Mouse (Mus musculus) kidney, embryonic 16.5 days (tissue): ENCODE results near the gene Cyp3a41a. TPM values are rescaled to one million over a fixed set of nuclear protein-coding genes. Genes with fewer than 3 reads are reported as not detected.
"Not testable (repeated sequence)": the region's sequence is repeated elsewhere in the genome, so short reads cannot be mapped to it uniquely, and the experiment has no call there.

Experiments used
- ATAC-seq: fragments of 200-750 bp; cut with Nextera tagmentation; 2 replicates; pipeline ENCODE4 v1.8.0; 2017; ENCODE audit warnings: moderate TSS enrichment; ENCODE audit not compliant: low FRiP score, low TSS enrichment
- H3K27ac ChIP-seq: fragments of 300-500 bp; sonication (generic); 2 replicates; pipeline ENCODE4 v1.5.1; 2014; ENCODE audit warnings: low read length
- H3K27me3 ChIP-seq: fragments of 300-500 bp; sonication (generic); 2 replicates; pipeline ENCODE4 v1.6.1; 2014; ENCODE audit warnings: low read length, control low read depth, mixed read lengths; ENCODE audit not compliant: insufficient read depth
- H3K36me3 ChIP-seq: fragments of 300-500 bp; sonication (generic); 2 replicates; pipeline ENCODE4 v1.6.1; 2014; ENCODE audit warnings: low read length, control low read depth, mixed read lengths; ENCODE audit not compliant: insufficient read depth
- H3K4me1 ChIP-seq: fragments of 300-500 bp; sonication (generic); 2 replicates; pipeline ENCODE4 v1.6.1; 2014; ENCODE audit warnings: low read length, control low read depth, mixed read lengths; ENCODE audit not compliant: insufficient read depth
- H3K4me2 ChIP-seq: fragments of 300-500 bp; sonication (generic); replicated peaks from 2 replicates; pipeline ENCODE4 v1.6.1; 2014; ENCODE audit warnings: low read depth, low read length
- H3K4me3 ChIP-seq: fragments of 300-500 bp; sonication (generic); 2 replicates; pipeline ENCODE4 v1.5.1; 2014; ENCODE audit warnings: mild to moderate bottlenecking, low read length
- H3K9ac ChIP-seq: fragments of 300-500 bp; sonication (generic); replicated peaks from 2 replicates; pipeline ENCODE4 v1.6.1; 2014; ENCODE audit warnings: low read length
- H3K9me3 ChIP-seq: fragments of 300-500 bp; sonication (generic); 2 replicates; pipeline ENCODE4 v1.6.1; 2016; ENCODE audit warnings: low read length, control low read depth
- WGBS: fragments of 180-500 bp; shearing (Covaris S2); extraction: QIAGEN DNeasy Blood & Tissue Kit; methylation state at CpG from one replicate; pipeline ENCODE4 v1.1.7; 2014; 5-methylcytosine and 5-hydroxymethylcytosine counted together
- polyA plus RNA-seq: library from polyadenylated mRNA; unstranded; fragments of >200 nt; fragmentation: Nextera tagmentation; extraction: Ambion mirVana; gene quantifications from 2 replicates; pipeline ENCODE4 v1.2.1, GENCODE M21; 2015

Gene Cyp3a41a
- not detected in 2 replicates for polyA plus RNA-seq

- H3K27ac ChIP-seq, H3K36me3 ChIP-seq, H3K9me3 ChIP-seq, H3K4me3 ChIP-seq, H3K4me2 ChIP-seq, H3K27me3 ChIP-seq, H3K4me1 ChIP-seq, ATAC-seq, H3K9ac ChIP-seq: not testable (repeated sequence)
- no CpG with 5 or more reads among the region's 2 CpGs for WGBS
Measured at GRCm38 (mm10) chr5:145720036-145720435, at the start of gene Cyp3a41a. TSS of gene Cyp3a41a (minus strand) at chr5:145720136.

GRCm38 (mm10) chr5:145737512-145737911 is 17.6 kb upstream of the Cyp3a41a start:
- not testable (repeated sequence) for H3K4me2 ChIP-seq, H3K36me3 ChIP-seq, ATAC-seq, H3K4me3 ChIP-seq, H3K9ac ChIP-seq, H3K9me3 ChIP-seq, H3K4me1 ChIP-seq, H3K27me3 ChIP-seq, H3K27ac ChIP-seq
- 82% methylated on average over 3 of the region's 3 CpGs for WGBS

- H3K9me3 ChIP-seq, H3K4me1 ChIP-seq, H3K4me3 ChIP-seq, H3K4me2 ChIP-seq, H3K27me3 ChIP-seq, H3K9ac ChIP-seq, H3K36me3 ChIP-seq, H3K27ac ChIP-seq, ATAC-seq: not testable (repeated sequence)
- WGBS, result 24% methylated on average over 1 of the region's 1 CpGs
Measured at GRCm38 (mm10) chr5:145714296-145714695, 5.6 kb downstream of the Cyp3a41a start.

GRCm38 (mm10) chr5:145707372-145707771 is 12.6 kb downstream of the Cyp3a41a start:
- not testable (repeated sequence) for H3K4me3 ChIP-seq, H3K36me3 ChIP-seq, H3K4me2 ChIP-seq, H3K9me3 ChIP-seq, ATAC-seq, H3K27ac ChIP-seq, H3K4me1 ChIP-seq, H3K27me3 ChIP-seq, H3K9ac ChIP-seq
- WGBS, result 80% methylated on average over 2 of the region's 2 CpGs

- 84% methylated on average over 7 of the region's 7 CpGs for WGBS
- Histone ChIP-seq H3K9ac (no peak overlapping the region), H3K27me3 (no peaks in the 10 kb centered on the region), H3K36me3 (no peaks in the 10 kb centered on the region), H3K27ac (no peak overlapping the region), H3K9me3 (peaks cover 43% of the 10 kb centered on the region), H3K4me2 (no peak overlapping the region), H3K4me1 (no peaks in the 10 kb centered on the region), H3K4me3 (no peak overlapping the region)
- no peak for ATAC-seq
Measured at GRCm38 (mm10) chr5:145662007-145662406, 57.9 kb downstream of the Cyp3a41a start.

GRCm38 (mm10) chr5:145647779-145648178 is 72.2 kb downstream of the Cyp3a41a start:
- Histone ChIP-seq H3K9ac (no peak overlapping the region), H3K4me1 (no peaks in the 10 kb centered on the region), H3K4me2 (no peak overlapping the region), H3K4me3 (no peak overlapping the region), H3K9me3 (peaks cover 36% of the 10 kb centered on the region), H3K36me3 (no peaks in the 10 kb centered on the region), H3K27ac (no peak overlapping the region), H3K27me3 (no peaks in the 10 kb centered on the region)
- no peak for ATAC-seq
- 80% methylated on average over 4 of the region's 4 CpGs for WGBS

Other genes starting within 250 kb of the Cyp3a41a start
- gene Cyp3a41b, start 135.4 kb downstream of the Cyp3a41a start, polyA plus RNA-seq, result not detected in 2 replicates
- gene Cyp3a44, start 85.7 kb upstream of the Cyp3a41a start, polyA plus RNA-seq, result not detected in 2 replicates
- gene Cyp3a11, start 159.8 kb upstream of the Cyp3a41a start, polyA plus RNA-seq, result 0.08 and 0.17 TPM in 2 replicates